Mouse (Mus musculus) gastrocnemius, postnatal 14 days (tissue): ENCODE data around the gene Gsdma. TPM values are rescaled to one million over a fixed set of nuclear protein-coding genes. Genes with fewer than 3 reads are reported as not detected.
"Not testable (repeated sequence)": the region's sequence is repeated elsewhere in the genome, so short reads cannot be mapped to it uniquely, and the experiment has no call there.

Source experiments
- DNase-seq: peaks from one replicate; pipeline ENCODE4 v3.0.0; 2021; ENCODE audit warnings: mixed read lengths
- intact Hi-C: fragments of 180-260 bp; cut with DNase I; formaldehyde crosslinking; loops from one replicate; pipeline ENCODE4 v1.15.1; 2025; ENCODE audit warnings: low total_unique reads
- long read RNA-seq, 2 experiments: library from polyadenylated mRNA; stranded (forward); transcript quantifications; one replicate each; pipeline ENCODE4 v2.0.0; 2021
- total RNA-seq, 2 experiments: library from RNA; stranded (reverse); gene quantifications; 2 replicates each; pipeline ENCODE4 v1.2.3; 2021

The Gsdma gene
- total RNA-seq: under 1 TPM in 1 of 2 experiments, not detected in 1; 0.11 TPM
- long read RNA-seq, experiment 1: 0 reads
- long read RNA-seq, experiment 2: 0 reads

- DNase-seq: no peak
- intact Hi-C loops: no loop called here
Measured at GRCm38 (mm10) chr11:98664091-98664490, at the start of gene Gsdma. Gsdma (plus strand) TSS chr11:98664351.

- DNase-seq: no peak
- intact Hi-C loops: no loop called here
Measured at GRCm38 (mm10) chr11:98620791-98621190, 43.4 kb upstream of the Gsdma start.

- DNase-seq, intact Hi-C loops: not testable (repeated sequence)
Measured at GRCm38 (mm10) chr11:98623981-98624380, 40.2 kb upstream of the Gsdma start.

- DNase-seq, intact Hi-C loops: not testable (repeated sequence)
Measured at GRCm38 (mm10) chr11:98624381-98624780, 39.8 kb upstream of the Gsdma start.

GRCm38 (mm10) chr11:98625611-98626410 is 38.3 kb upstream of the Gsdma start, which contains the start of the genes Gm12355 and Gsdma3:
Gm12355 (minus strand) TSS chr11:98625661.
Gsdma3 (plus strand) TSS chr11:98626360.
- DNase-seq: no peak
- intact Hi-C loops: no loop called here

GRCm38 (mm10) chr11:98628706-98629105 is 35.4 kb upstream of the Gsdma start:
- intact Hi-C loops: no loop called here

GRCm38 (mm10) chr11:98630646-98631045 is 33.5 kb upstream of the Gsdma start:
- intact Hi-C loops: no loop called here
- no peak for DNase-seq

More at GRCm38 (mm10) chr11:98628706-98629105, 35.4 kb upstream of the Gsdma start:
- no peak for DNase-seq

- DNase-seq, intact Hi-C loops: not testable (repeated sequence)
Measured at GRCm38 (mm10) chr11:98635312-98635970, 28.7 kb upstream of the Gsdma start.

GRCm38 (mm10) chr11:98637501-98637900 is 26.6 kb upstream of the Gsdma start:
- no peak for DNase-seq
- intact Hi-C loops: no loop called here

GRCm38 (mm10) chr11:98640091-98640490 is 24.1 kb upstream of the Gsdma start:
- no peak for DNase-seq
- intact Hi-C loops: no loop called here

- intact Hi-C loops: no loop called here
- DNase-seq: no peak
Measured at GRCm38 (mm10) chr11:98644757-98645156, 19.4 kb upstream of the Gsdma start.

- intact Hi-C loops: no loop called here
- no peak for DNase-seq
Measured at GRCm38 (mm10) chr11:98645946-98646345, 18.2 kb upstream of the Gsdma start.

GRCm38 (mm10) chr11:98646459-98646858 is 17.7 kb upstream of the Gsdma start, which contains the start of gene Gsdma2:
Gsdma2 (plus strand) TSS chr11:98646759.
- DNase-seq: no peak
- intact Hi-C loops: no loop called here

GRCm38 (mm10) chr11:98655076-98655475 is 9.1 kb upstream of the Gsdma start:
- intact Hi-C loops: loop anchor here (10.0 kb wide), 1 partner anchor 50 kb away; no protein-coding TSS in a partner anchor
- peak; percentile 25 for DNase-seq

- intact Hi-C loops: no loop called here
- no peak for DNase-seq
Measured at GRCm38 (mm10) chr11:98660517-98660916, 3.6 kb upstream of the Gsdma start.

GRCm38 (mm10) chr11:98668984-98669383 is 4.8 kb downstream of the Gsdma start:
- no peak for DNase-seq
- intact Hi-C loops: no loop called here

- no peak for DNase-seq
- intact Hi-C loops: no loop called here
Measured at GRCm38 (mm10) chr11:98671284-98671815, 7.2 kb downstream of the Gsdma start.

- no peak for DNase-seq
- intact Hi-C loops: no loop called here
Measured at GRCm38 (mm10) chr11:98671857-98672256, 7.7 kb downstream of the Gsdma start.

GRCm38 (mm10) chr11:98672482-98672881 is 8.3 kb downstream of the Gsdma start:
- intact Hi-C loops: no loop called here
- DNase-seq: no peak

- DNase-seq: peak; percentile 46
- intact Hi-C loops: not testable (repeated sequence)
Measured at GRCm38 (mm10) chr11:98673136-98673535, 9.0 kb downstream of the Gsdma start.
